Mouse (Mus musculus): ENCODE data around the gene Fcer1g. TPM values are rescaled to one million over a fixed set of nuclear protein-coding genes. Genes with fewer than 3 reads are reported as not detected.

Gene Fcer1g
- polyA plus RNA-seq, 1 experiment from 2014 or later = 18.4 TPM

- DNase-seq (ENCODE audit: low spot score) = no peak
- H3K27ac ChIP-seq (ENCODE audit: low read depth, low read length) = no peak overlapping the region
- H3K4me1 ChIP-seq (replicated peaks; ENCODE audit: control insufficient read depth, insufficient read depth, low read length) = no peaks in the 10 kb centered on the region; the same call in 1 of the 2 replicates
- ATAC-seq (replicated peaks; ENCODE audit: low FRiP score) = no peak
- no peak overlapping the region for H3K9ac ChIP-seq (ENCODE audit: low read length)
- no peak overlapping the region for H3K4me3 ChIP-seq (ENCODE audit: low read depth, low read length)
- H3K4me2 ChIP-seq (ENCODE audit: low read depth, low read length, severe bottlenecking) = no peak overlapping the region
- peaks cover 11% of the 10 kb centered on the region; the same call in 1 of the 2 replicates for H3K36me3 ChIP-seq (ENCODE audit: control insufficient read depth, insufficient read depth, low read length)
- WGBS = 88% methylated on average over 5 of the region's 5 CpGs
- H3K27me3 ChIP-seq (ENCODE audit: control insufficient read depth, insufficient read depth, low read length) = no peaks in the 10 kb centered on the region
- no peaks in the 10 kb centered on the region for H3K9me3 ChIP-seq (ENCODE audit: control insufficient read depth, low read length)
Observed at GRCm38 (mm10) chr1:171232348-171232747, 1.8 kb downstream of the Fcer1g start.

GRCm38 (mm10) chr1:171231844-171232243 lies 2.3 kb downstream of the Fcer1g start:
- DNase-seq (ENCODE audit: low spot score) (no peak), ATAC-seq (replicated peaks; ENCODE audit: low FRiP score) (no peak)
- Histone ChIP-seq H3K4me1 (replicated peaks; ENCODE audit: control insufficient read depth, insufficient read depth, low read length) (no peaks in the 10 kb centered on the region; the same call in 1 of the 2 replicates), H3K9ac (ENCODE audit: low read length) (no peak overlapping the region), H3K36me3 (ENCODE audit: control insufficient read depth, insufficient read depth, low read length) (peaks cover 8% of the 10 kb centered on the region; the same call in 1 of the 2 replicates), H3K27ac (ENCODE audit: low read depth, low read length) (no peak overlapping the region), H3K4me2 (ENCODE audit: low read depth, low read length, severe bottlenecking) (no peak overlapping the region), H3K27me3 (ENCODE audit: control insufficient read depth, insufficient read depth, low read length) (no peaks in the 10 kb centered on the region), H3K4me3 (ENCODE audit: low read depth, low read length) (no peak overlapping the region), H3K9me3 (ENCODE audit: control insufficient read depth, low read length) (no peaks in the 10 kb centered on the region)
- 71% methylated on average over 4 of the region's 4 CpGs for WGBS

- Histone ChIP-seq H3K36me3 (ENCODE audit: control insufficient read depth, insufficient read depth, low read length) (no peaks in the 10 kb centered on the region; the same call in 1 of the 2 replicates), H3K27ac (ENCODE audit: low read depth, low read length) (no peak overlapping the region), H3K4me3 (ENCODE audit: low read depth, low read length) (no peak overlapping the region), H3K9me3 (ENCODE audit: control insufficient read depth, low read length) (no peaks in the 10 kb centered on the region), H3K9ac (ENCODE audit: low read length) (no peak overlapping the region), H3K27me3 (ENCODE audit: control insufficient read depth, insufficient read depth, low read length) (no peaks in the 10 kb centered on the region), H3K4me2 (ENCODE audit: low read depth, low read length, severe bottlenecking) (no peak overlapping the region), H3K4me1 (replicated peaks; ENCODE audit: control insufficient read depth, insufficient read depth, low read length) (no peaks in the 10 kb centered on the region; the same call in 1 of the 2 replicates)
- no peak for DNase-seq (ENCODE audit: low spot score)
- no peak for ATAC-seq (replicated peaks; ENCODE audit: low FRiP score)
- WGBS = 16% methylated on average over 3 of the region's 3 CpGs
Observed at GRCm38 (mm10) chr1:171230215-171230614, 4.0 kb downstream of the Fcer1g start.

- no peak for DNase-seq (ENCODE audit: low spot score)
- no peak overlapping the region for H3K27ac ChIP-seq (ENCODE audit: low read depth, low read length)
Observed at GRCm38 (mm10) chr1:171229750-171230149, 4.4 kb downstream of the Fcer1g start.

GRCm38 (mm10) chr1:171227879-171228278 lies 6.3 kb downstream of the Fcer1g start:
- Histone ChIP-seq H3K4me2 (ENCODE audit: low read depth, low read length, severe bottlenecking) (no peak overlapping the region), H3K4me3 (ENCODE audit: low read depth, low read length) (no peak overlapping the region), H3K27me3 (ENCODE audit: control insufficient read depth, insufficient read depth, low read length) (no peaks in the 10 kb centered on the region), H3K9me3 (ENCODE audit: control insufficient read depth, low read length) (no peaks in the 10 kb centered on the region), H3K36me3 (ENCODE audit: control insufficient read depth, insufficient read depth, low read length) (no peaks in the 10 kb centered on the region), H3K9ac (ENCODE audit: low read length) (no peak overlapping the region), H3K27ac (ENCODE audit: low read depth, low read length) (no peak overlapping the region), H3K4me1 (replicated peaks; ENCODE audit: control insufficient read depth, insufficient read depth, low read length) (no peaks in the 10 kb centered on the region; the same call in 1 of the 2 replicates)
- no peak for ATAC-seq (replicated peaks; ENCODE audit: low FRiP score)
- DNase-seq (ENCODE audit: low spot score) = no peak
- WGBS = 94% methylated on average over 1 of the region's 1 CpGs

More at GRCm38 (mm10) chr1:171229750-171230149, 4.4 kb downstream of the Fcer1g start:
- H3K9me3 ChIP-seq (ENCODE audit: control insufficient read depth, low read length) = no peaks in the 10 kb centered on the region
- 35% methylated on average over 6 of the region's 6 CpGs for WGBS
- no peaks in the 10 kb centered on the region; the same call in 1 of the 2 replicates for H3K4me1 ChIP-seq (replicated peaks; ENCODE audit: control insufficient read depth, insufficient read depth, low read length)
- H3K36me3 ChIP-seq (ENCODE audit: control insufficient read depth, insufficient read depth, low read length) = no peaks in the 10 kb centered on the region; the same call in 1 of the 2 replicates
- H3K4me2 ChIP-seq (ENCODE audit: low read depth, low read length, severe bottlenecking) = no peak overlapping the region
- ATAC-seq (replicated peaks; ENCODE audit: low FRiP score) = no peak
- H3K27me3 ChIP-seq (ENCODE audit: control insufficient read depth, insufficient read depth, low read length) = no peaks in the 10 kb centered on the region
- H3K4me3 ChIP-seq (ENCODE audit: low read depth, low read length) = no peak overlapping the region
- H3K9ac ChIP-seq (ENCODE audit: low read length) = no peak overlapping the region

GRCm38 (mm10) chr1:171226780-171227179 lies 7.4 kb downstream of the Fcer1g start:
- Histone ChIP-seq H3K27ac (ENCODE audit: low read depth, low read length) (no peak overlapping the region), H3K9ac (ENCODE audit: low read length) (no peak overlapping the region), H3K4me3 (ENCODE audit: low read depth, low read length) (no peak overlapping the region), H3K27me3 (ENCODE audit: control insufficient read depth, insufficient read depth, low read length) (no peaks in the 10 kb centered on the region), H3K9me3 (ENCODE audit: control insufficient read depth, low read length) (no peaks in the 10 kb centered on the region), H3K36me3 (ENCODE audit: control insufficient read depth, insufficient read depth, low read length) (no peaks in the 10 kb centered on the region), H3K4me2 (ENCODE audit: low read depth, low read length, severe bottlenecking) (no peak overlapping the region), H3K4me1 (replicated peaks; ENCODE audit: control insufficient read depth, insufficient read depth, low read length) (no peaks in the 10 kb centered on the region; the same call in 1 of the 2 replicates)
- DNase-seq (ENCODE audit: low spot score) = no peak
- no peak for ATAC-seq (replicated peaks; ENCODE audit: low FRiP score)
- 36% methylated on average over 4 of the region's 4 CpGs for WGBS

- no peak within 1 kb of the TSS for H3K4me2 ChIP-seq (ENCODE audit: low read depth, low read length, severe bottlenecking)
- H3K4me3 ChIP-seq (ENCODE audit: low read depth, low read length) = no peak within 1 kb of the TSS
- no peaks in the 10 kb centered on the region for H3K9me3 ChIP-seq (ENCODE audit: control insufficient read depth, low read length)
- DNase-seq (ENCODE audit: low spot score) (no peak), ATAC-seq (replicated peaks; ENCODE audit: low FRiP score) (no peak)
- H3K9ac ChIP-seq (ENCODE audit: low read length) = no peak within 1 kb of the TSS
- no peaks in the 10 kb centered on the region for H3K36me3 ChIP-seq (ENCODE audit: control insufficient read depth, insufficient read depth, low read length)
- H3K27me3 ChIP-seq (ENCODE audit: control insufficient read depth, insufficient read depth, low read length) = no peaks in the 10 kb centered on the region
- WGBS = 77% methylated on average over 5 of the region's 5 CpGs
- peaks cover 2% of the 10 kb centered on the region; the same call in 1 of the 2 replicates for H3K4me1 ChIP-seq (replicated peaks; ENCODE audit: control insufficient read depth, insufficient read depth, low read length)
- no peak within 1 kb of the TSS for H3K27ac ChIP-seq (ENCODE audit: low read depth, low read length)
Observed at GRCm38 (mm10) chr1:171224857-171225256, 9.3 kb downstream of the Fcer1g start, which contains the start of gene Apoa2. Gene Apoa2, plus strand, starts transcription at chr1:171225054.

- no peak for ATAC-seq (replicated peaks; ENCODE audit: low FRiP score)
- Histone ChIP-seq H3K9me3 (ENCODE audit: control insufficient read depth, low read length) (no peaks in the 10 kb centered on the region), H3K4me3 (ENCODE audit: low read depth, low read length) (no peak overlapping the region), H3K4me2 (ENCODE audit: low read depth, low read length, severe bottlenecking) (no peak overlapping the region), H3K4me1 (replicated peaks; ENCODE audit: control insufficient read depth, insufficient read depth, low read length) (peaks cover 2% of the 10 kb centered on the region; the same call in 1 of the 2 replicates), H3K27ac (ENCODE audit: low read depth, low read length) (no peak overlapping the region), H3K9ac (ENCODE audit: low read length) (no peak overlapping the region), H3K36me3 (ENCODE audit: control insufficient read depth, insufficient read depth, low read length) (no peaks in the 10 kb centered on the region), H3K27me3 (ENCODE audit: control insufficient read depth, insufficient read depth, low read length) (no peaks in the 10 kb centered on the region)
- WGBS = 91% methylated on average over 2 of the region's 2 CpGs
- no peak for DNase-seq (ENCODE audit: low spot score)
Observed at GRCm38 (mm10) chr1:171223796-171224195, 10.4 kb downstream of the Fcer1g start.

- Histone ChIP-seq H3K36me3 (ENCODE audit: control insufficient read depth, insufficient read depth, low read length) (no peaks in the 10 kb centered on the region), H3K4me1 (replicated peaks; ENCODE audit: control insufficient read depth, insufficient read depth, low read length) (peaks cover 2% of the 10 kb centered on the region; the same call in 1 of the 2 replicates), H3K4me3 (ENCODE audit: low read depth, low read length) (peak overlapping the region; percentile 57), H3K4me2 (ENCODE audit: low read depth, low read length, severe bottlenecking) (peak overlapping the region; percentile 31; the same call in 1 of the 2 replicates), H3K27me3 (ENCODE audit: control insufficient read depth, insufficient read depth, low read length) (no peaks in the 10 kb centered on the region), H3K9me3 (ENCODE audit: control insufficient read depth, low read length) (no peaks in the 10 kb centered on the region), H3K9ac (ENCODE audit: low read length) (no peak overlapping the region), H3K27ac (ENCODE audit: low read depth, low read length) (0 out of 2 replicates have a peak overlapping the region, but pooled peaks have one; percentile 42)
- ATAC-seq (replicated peaks; ENCODE audit: low FRiP score) = no peak
- no peak for DNase-seq (ENCODE audit: low spot score)
- WGBS = 89% methylated on average over 6 of the region's 6 CpGs
Observed at GRCm38 (mm10) chr1:171223168-171223567, 11.0 kb downstream of the Fcer1g start.

Data from forebrain, embryonic 11.5 days (tissue).